In the genomic region with DNA sequence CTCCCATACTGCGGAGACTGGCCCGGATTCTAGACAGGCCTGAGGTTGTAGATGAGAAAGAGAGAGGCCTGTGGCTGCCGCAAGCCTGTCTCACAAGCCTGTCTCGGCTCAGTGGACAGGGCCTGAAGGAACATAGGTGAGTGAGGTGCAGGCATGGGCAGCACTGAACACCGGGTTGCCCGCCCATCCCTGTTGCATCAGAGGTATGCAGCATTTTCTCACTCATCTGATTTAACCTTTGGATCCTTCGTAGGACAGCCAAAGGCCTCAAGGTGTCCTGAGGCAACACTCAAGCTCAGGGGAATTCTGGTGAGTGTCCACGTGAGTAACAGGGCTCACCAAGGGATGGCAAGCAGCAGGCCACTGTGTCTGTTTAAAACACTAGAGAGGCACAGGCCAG, we compare ENCODE assay signal across 10 mouse cellular contexts. TPM values are rescaled to one million over a fixed set of nuclear protein-coding genes. Genes with fewer than 3 reads are reported as not detected.
DNase-seq lines count a peak whose midpoint lies in the region; ATAC-seq and TF ChIP-seq lines count a peak whose summit lies in the region.
"Had no signal": no experiment of that assay in that cellular context is flagged by ENCODE, and none has a peak within 500 bp of the region (broad histone marks: within the 10 kb centered on the region; RNA-seq: fewer than 3 reads in every experiment).

No protein-coding gene starts in this region.

- H3K36me3 ChIP-seq in kidney, embryonic 14.5 days (ENCODE audit: control insufficient read depth, insufficient read depth, low read length): no peaks in the 10 kb centered on the region
- H3K36me3 ChIP-seq in intestine, embryonic 14.5 days (ENCODE audit: control insufficient read depth, insufficient read depth, low read length): no peaks in the 10 kb centered on the region
- H3K36me3 ChIP-seq in kidney, embryonic 15.5 days: 0 out of 2 replicates have a peak, but pooled peaks cover 5% of the 10 kb centered on the region
- H3K36me3 ChIP-seq in liver, postnatal 0 days (replicated peaks; ENCODE audit: insufficient read depth, low read length): peaks cover 2% of the 10 kb centered on the region; the same call in 1 of the 2 replicates
- H3K36me3 ChIP-seq: embryonic facial prominence, embryonic 15.5 days had no signal

- H3K9ac ChIP-seq in kidney, embryonic 14.5 days (ENCODE audit: low read depth, low read length): no peak overlapping the region
- H3K9ac ChIP-seq in intestine, embryonic 14.5 days (ENCODE audit: low read length): no peak overlapping the region
- H3K9ac ChIP-seq in kidney, embryonic 15.5 days: no peak overlapping the region
- no peak overlapping the region for H3K9ac ChIP-seq in liver, postnatal 0 days (replicated peaks)
- H3K9ac ChIP-seq: embryonic facial prominence, embryonic 15.5 days had no signal

- H3K4me3 ChIP-seq in kidney, embryonic 14.5 days (ENCODE audit: low read length): no peak overlapping the region
- no peak overlapping the region for H3K4me3 ChIP-seq in intestine, embryonic 14.5 days (ENCODE audit: low read depth, low read length)
- H3K4me3 ChIP-seq in kidney, embryonic 15.5 days (replicated peaks): no peak overlapping the region
- no peak overlapping the region for H3K4me3 ChIP-seq in liver, postnatal 0 days (ENCODE audit: low read depth, low read length)
- H3K4me3 ChIP-seq in gastrocnemius, adult 2 months: no peak overlapping the region
- H3K4me3 ChIP-seq: embryonic facial prominence, embryonic 15.5 days; myocyte had no signal

- H3K27ac ChIP-seq in kidney, embryonic 14.5 days (ENCODE audit: low read depth, low read length): no peak overlapping the region
- H3K27ac ChIP-seq in intestine, embryonic 14.5 days (ENCODE audit: low read depth): peak overlapping the region; percentile 19; the same call in 1 of the 2 replicates
- peak overlapping the region; percentile 66 for H3K27ac ChIP-seq in kidney, embryonic 15.5 days
- H3K27ac ChIP-seq in liver, postnatal 0 days (ENCODE audit: low read depth): peak overlapping the region; percentile 48
- no peak overlapping the region for H3K27ac ChIP-seq in gastrocnemius, adult 2 months

- 0 out of 2 replicates have a peak, but pooled peaks have one; percentile 18 for TF ChIP-seq EP300 in liver, postnatal 0 days (IDR thresholded peaks at IDR 0.05; ENCODE audit: low read depth)

- no peaks in the 10 kb centered on the region for H3K27me3 ChIP-seq in kidney, embryonic 14.5 days (ENCODE audit: control insufficient read depth, insufficient read depth, low read length)
- no peaks in the 10 kb centered on the region for H3K27me3 ChIP-seq in intestine, embryonic 14.5 days (replicated peaks; ENCODE audit: control insufficient read depth, insufficient read depth, low read length)
- no peaks in the 10 kb centered on the region for H3K27me3 ChIP-seq in kidney, embryonic 15.5 days
- H3K27me3 ChIP-seq in liver, postnatal 0 days (ENCODE audit: insufficient read depth, low read length): no peaks in the 10 kb centered on the region
- H3K27me3 ChIP-seq: embryonic facial prominence, embryonic 15.5 days had no signal

- H3K4me1 ChIP-seq in kidney, embryonic 14.5 days (ENCODE audit: control insufficient read depth, insufficient read depth, low read length): peaks cover 30% of the 10 kb centered on the region
- peaks cover 29% of the 10 kb centered on the region for H3K4me1 ChIP-seq in intestine, embryonic 14.5 days (replicated peaks; ENCODE audit: control insufficient read depth, insufficient read depth, low read length)
- peaks cover 48% of the 10 kb centered on the region for H3K4me1 ChIP-seq in kidney, embryonic 15.5 days
- H3K4me1 ChIP-seq in liver, postnatal 0 days (ENCODE audit: insufficient read depth): peaks cover 21% of the 10 kb centered on the region

- peak; percentile 81 for DNase-seq in kidney, adult 11 months
- DNase-seq in intestine, embryonic 14.5 days (ENCODE audit: low spot score): no peak
- DNase-seq in liver, postnatal 0 days: peak; percentile 44
- no peak for DNase-seq in gastrocnemius, adult 2 months
- DNase-seq: cerebellum, adult 2 months had no signal

- no peak for TF ChIP-seq CTCF in liver, postnatal 0 days (IDR thresholded peaks at IDR 0.05; ENCODE audit: low read depth)
- TF ChIP-seq CTCF in gastrocnemius, adult 2 months (IDR thresholded peaks at IDR 0.05): no peak

- no peaks in the 10 kb centered on the region for H3K9me3 ChIP-seq in kidney, embryonic 14.5 days (ENCODE audit: control insufficient read depth, low read length)
- H3K9me3 ChIP-seq in intestine, embryonic 14.5 days (ENCODE audit: control insufficient read depth, low read length): no peaks in the 10 kb centered on the region
- no peaks in the 10 kb centered on the region for H3K9me3 ChIP-seq in kidney, embryonic 15.5 days (replicated peaks)
- 0 out of 2 replicates have a peak, but pooled peaks cover 3% of the 10 kb centered on the region for H3K9me3 ChIP-seq in liver, postnatal 0 days (ENCODE audit: low read length)
- H3K9me3 ChIP-seq: embryonic facial prominence, embryonic 15.5 days had no signal

- no peak overlapping the region for H3K4me2 ChIP-seq in kidney, embryonic 14.5 days (replicated peaks; ENCODE audit: low read depth, low read length)
- H3K4me2 ChIP-seq in intestine, embryonic 14.5 days (ENCODE audit: low read length): no peak overlapping the region
- no peak overlapping the region for H3K4me2 ChIP-seq in kidney, embryonic 15.5 days
- no peak overlapping the region for H3K4me2 ChIP-seq in liver, postnatal 0 days (ENCODE audit: low read depth, low read length)
- H3K4me2 ChIP-seq: embryonic facial prominence, embryonic 15.5 days had no signal

- WGBS in kidney, embryonic 14.5 days: 54% methylated on average over 8 of the region's 8 CpGs
- WGBS in intestine, embryonic 14.5 days: 61% methylated on average over 8 of the region's 8 CpGs
- 64% methylated on average over 8 of the region's 8 CpGs for WGBS in kidney, embryonic 15.5 days
- 67% methylated on average over 8 of the region's 8 CpGs for WGBS in liver, postnatal 0 days (ENCODE audit: insufficient replicate concordance)

- ATAC-seq in kidney, embryonic 14.5 days (ENCODE audit: low FRiP score, low TSS enrichment): no peak
- 0 out of 2 replicates have a peak, but pooled peaks have one; percentile 16 for ATAC-seq in intestine, embryonic 14.5 days (replicated peaks; ENCODE audit: low FRiP score, low TSS enrichment, low read depth)
- ATAC-seq in kidney, embryonic 15.5 days (replicated peaks; ENCODE audit: low FRiP score): peak; percentile 41; the same call in 1 of the 2 replicates
- ATAC-seq in liver, postnatal 0 days: peak; percentile 85
- no peak for ATAC-seq in megakaryocyte-erythroid progenitor cell, adult 5-6 weeks (replicated peaks; ENCODE audit: low FRiP score, low TSS enrichment, poor library complexity, severe bottlenecking)

- intact Hi-C loops in gastrocnemius, adult 2 months (cut with DNase I): no loop called here

RNA-seq across cellular contexts. Expression of gene Vav2, which starts 36.5 kb away (rescaled TPM):
- polyA plus RNA-seq in kidney, embryonic 14.5 days (2014; fragmentation: Nextera tagmentation; extraction: Ambion mirVana): 6.3 and 8.2 TPM in 2 replicates
- 7.2 and 7.5 TPM in 2 replicates for polyA plus RNA-seq in intestine, embryonic 14.5 days (2014; fragmentation: Nextera tagmentation; extraction: Ambion mirVana)
- 7.1 and 8.3 TPM in 2 replicates for polyA plus RNA-seq in kidney, embryonic 15.5 days (2015; fragmentation: Nextera tagmentation; extraction: Ambion mirVana)
- 5.4 and 6.3 TPM in 2 replicates for polyA plus RNA-seq in liver, postnatal 0 days (2015; fragmentation: Nextera tagmentation; extraction: Ambion mirVana)
- total RNA-seq in megakaryocyte-erythroid progenitor cell, adult 5-6 weeks (2014; fragmentation: Nextera tagmentation): 9.0 and 15.9 TPM in 2 replicates
- total RNA-seq in megakaryocyte-erythroid progenitor cell, adult 5-6 weeks (2017): 5.0 and 7.5 TPM in 2 replicates
- 1 to 10 TPM; 2.0 to 4.3 TPM for total RNA-seq in gastrocnemius, adult 2 months (2021)

RNA-seq across cellular contexts. Expression of gene Brd3os, which starts 51.8 kb away (rescaled TPM):
- polyA plus RNA-seq in kidney, embryonic 14.5 days (2014; fragmentation: Nextera tagmentation; extraction: Ambion mirVana): 10.4 and 12.0 TPM in 2 replicates
- polyA plus RNA-seq in intestine, embryonic 14.5 days (2014; fragmentation: Nextera tagmentation; extraction: Ambion mirVana): 7.7 and 9.0 TPM in 2 replicates
- 10.1 and 11.2 TPM in 2 replicates for polyA plus RNA-seq in kidney, embryonic 15.5 days (2015; fragmentation: Nextera tagmentation; extraction: Ambion mirVana)
- polyA plus RNA-seq in liver, postnatal 0 days (2015; fragmentation: Nextera tagmentation; extraction: Ambion mirVana): 0.25 and 0.35 TPM in 2 replicates
- total RNA-seq in megakaryocyte-erythroid progenitor cell, adult 5-6 weeks (2014; fragmentation: Nextera tagmentation): not detected in 2 replicates
- total RNA-seq in megakaryocyte-erythroid progenitor cell, adult 5-6 weeks (2017): 0.52 TPM in 1 of 2 replicates, not detected in the other
- total RNA-seq in gastrocnemius, adult 2 months (2021): 1 to 10 TPM in 1 of 2 experiments, under 1 TPM in 1; 0.61 to 1.0 TPM

Comparison
In these comparisons a context has a peak if more than half of its experiments do, and no peak if none do; other contexts are left out.
1. ATAC-seq: peak in intestine, embryonic 14.5 days (single experiment), kidney, embryonic 15.5 days (single experiment) and liver, postnatal 0 days (single experiment); none in kidney, embryonic 14.5 days (single experiment) and megakaryocyte-erythroid progenitor cell, adult 5-6 weeks (single experiment).
2. H3K27ac ChIP-seq: peak in intestine, embryonic 14.5 days (single experiment), kidney, embryonic 15.5 days (single experiment) and liver, postnatal 0 days (single experiment); none in kidney, embryonic 14.5 days (single experiment) and gastrocnemius, adult 2 months (single experiment).
3. DNase-seq: peak in kidney, adult 11 months (single experiment) and liver, postnatal 0 days (single experiment); none in intestine, embryonic 14.5 days (single experiment) and gastrocnemius, adult 2 months (single experiment).